Mouse (Mus musculus) left cerebral cortex, adult 9 months (tissue): ENCODE measurements around the gene Clec10a.
A peak's percentile ranks its signal among the peaks of the same experiment; 100 is the strongest.
"Not testable (repeated sequence)": the region's sequence is repeated elsewhere in the genome, so short reads cannot be mapped to it uniquely, and the experiment has no call there.

ENCODE experiments used
- DNase-seq, 2 experiments: peaks; one replicate each; pipeline ENCODE4 v3.0.0; 2022; ENCODE audit warnings: low spot score in 2 of 2

Gene Clec10a

GRCm38 (mm10) chr11:70155897-70156296, at the start of gene Clec10a:
TSS of gene Clec10a (plus strand) at chr11:70156197.
- DNase-seq, result not testable (repeated sequence)

DNA sequence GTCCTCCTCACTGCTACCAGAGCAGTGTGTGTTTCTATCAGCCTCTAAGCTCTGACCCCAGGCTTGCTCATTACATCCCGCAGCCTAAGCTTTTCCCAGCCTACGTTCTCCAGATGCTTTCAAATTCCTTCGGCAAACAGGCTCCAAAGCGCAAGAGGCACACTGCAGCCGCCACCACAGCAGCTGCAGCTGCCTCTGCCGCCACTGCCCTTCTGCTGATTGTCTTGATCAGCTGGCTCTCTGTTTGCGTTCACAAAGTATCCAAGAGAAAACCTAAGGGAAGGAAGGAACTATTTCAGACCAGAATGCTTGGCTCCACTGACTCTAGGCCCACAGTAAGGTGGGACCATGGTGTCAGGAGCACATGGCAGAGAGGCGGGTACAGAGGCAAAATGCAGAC, 48.9 kb upstream of the Clec10a start:
- no peak for DNase-seq

GRCm38 (mm10) chr11:70110146-70110545, 45.9 kb upstream of the Clec10a start:
- DNase-seq, result no peak

DNA sequence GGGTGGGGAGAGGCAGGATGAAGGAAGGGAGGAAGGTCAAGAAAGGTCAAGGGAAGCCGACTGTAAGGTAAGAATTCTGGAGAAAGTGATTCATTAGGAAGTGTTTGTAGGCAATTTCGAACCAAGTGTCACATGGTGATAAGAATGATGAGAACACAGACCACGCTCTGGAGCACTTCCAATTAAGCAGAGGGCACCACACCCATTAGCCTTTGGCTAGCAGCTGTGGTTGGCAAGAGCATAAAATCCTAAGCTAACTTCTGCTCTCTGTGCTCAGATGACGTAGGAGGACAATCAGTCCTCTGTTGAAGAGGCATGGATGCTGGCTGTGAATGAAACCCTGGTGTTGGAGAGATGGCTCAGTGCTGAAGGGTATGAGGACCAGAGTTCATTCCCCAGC, 41.4 kb upstream of the Clec10a start:
- no peak for DNase-seq

DNA sequence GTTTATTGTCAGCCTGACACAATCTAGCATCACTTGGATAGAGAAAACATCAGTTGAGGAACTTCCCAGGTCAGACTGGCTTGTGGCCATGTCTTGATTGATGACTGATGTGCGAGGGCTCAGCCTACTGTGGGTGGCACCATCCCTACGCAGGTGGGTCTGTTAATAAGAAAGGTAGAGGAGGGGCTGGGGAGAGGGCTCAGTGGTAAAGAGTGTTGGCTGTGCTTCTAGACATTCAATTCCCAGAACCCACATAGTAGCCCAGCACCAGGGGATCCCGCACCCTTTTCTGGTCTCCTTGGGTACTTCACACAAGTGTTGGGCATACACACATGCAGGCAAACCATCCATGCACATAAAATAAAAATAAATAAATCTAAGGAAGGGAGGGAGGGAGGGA, 40.1 kb upstream of the Clec10a start:
- no peak for DNase-seq

DNA sequence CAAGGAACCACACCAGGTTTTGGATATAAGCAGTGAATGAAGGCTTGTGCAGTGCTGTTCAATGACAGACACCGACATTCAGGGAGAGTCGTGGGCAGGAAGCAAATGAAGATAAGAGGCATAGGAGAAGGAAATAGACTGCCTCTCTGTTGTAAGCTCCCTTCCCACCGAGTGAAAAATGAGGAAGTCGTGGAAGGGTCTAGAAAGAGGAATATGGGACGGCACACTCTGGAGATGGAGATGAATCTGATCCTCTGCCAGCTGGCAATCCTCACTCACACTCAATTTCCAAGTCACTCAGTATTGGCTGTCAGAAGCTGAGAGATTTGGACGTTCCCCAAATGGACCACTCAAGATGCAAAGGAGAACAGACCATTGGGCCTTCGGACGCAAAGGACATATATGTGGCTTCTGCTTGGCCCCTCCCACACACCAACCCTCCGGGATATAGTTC, 26.0 kb upstream of the Clec10a start, which contains the start of gene Mgl2:
Gene Mgl2, plus strand, starts transcription at position 404 of the 454 bp plus-strand sequence.
- DNase-seq, result no peak

DNA sequence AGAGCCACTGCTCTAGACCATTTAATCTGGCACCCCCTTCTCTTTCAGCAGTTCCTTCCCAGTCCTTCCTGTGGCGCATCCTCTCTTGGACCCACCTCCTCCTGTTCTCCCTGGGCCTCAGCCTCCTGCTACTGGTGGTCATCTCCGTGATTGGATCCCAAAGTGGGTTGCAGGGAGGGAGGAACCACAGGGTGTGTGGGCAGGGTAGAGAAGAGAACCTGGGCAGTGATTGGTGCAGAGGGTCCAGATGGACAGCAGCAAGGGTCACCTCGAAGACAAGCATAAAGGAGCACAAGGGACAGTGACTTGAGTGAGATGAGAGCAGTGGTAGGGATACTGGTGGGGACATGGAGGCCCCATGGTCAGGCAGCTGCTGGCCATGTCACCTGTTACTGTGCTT, 21.0 kb upstream of the Clec10a start:
- not testable (repeated sequence) for DNase-seq

- DNase-seq, result not testable (repeated sequence)
Observed at GRCm38 (mm10) chr11:70135925-70136324, 20.1 kb upstream of the Clec10a start.

- DNase-seq, result no peak
Observed at GRCm38 (mm10) chr11:70139171-70139570, 16.8 kb upstream of the Clec10a start.

- DNase-seq, result no peak
Observed at GRCm38 (mm10) chr11:70151072-70151471, 4.9 kb upstream of the Clec10a start.

DNA sequence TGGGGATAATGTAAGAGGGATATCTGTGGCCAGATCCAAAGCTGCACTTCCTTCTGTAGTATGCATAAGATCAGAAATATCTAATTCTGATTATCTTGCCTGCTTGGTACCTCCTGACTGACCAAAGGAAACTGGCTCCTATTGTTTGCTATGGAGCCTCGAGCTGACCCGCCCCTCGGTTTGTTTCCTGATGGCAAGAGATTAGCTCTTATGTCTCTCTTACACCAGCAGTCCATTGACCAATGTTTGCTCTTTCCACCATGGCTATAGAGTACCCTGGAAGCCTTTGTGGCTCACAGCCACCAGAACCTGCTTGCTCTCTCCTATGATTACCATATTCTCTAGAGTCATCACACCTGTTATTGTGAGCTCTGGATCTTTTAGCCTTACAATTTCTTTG, 6.3 kb downstream of the Clec10a start:
- DNase-seq, result no peak

DNA sequence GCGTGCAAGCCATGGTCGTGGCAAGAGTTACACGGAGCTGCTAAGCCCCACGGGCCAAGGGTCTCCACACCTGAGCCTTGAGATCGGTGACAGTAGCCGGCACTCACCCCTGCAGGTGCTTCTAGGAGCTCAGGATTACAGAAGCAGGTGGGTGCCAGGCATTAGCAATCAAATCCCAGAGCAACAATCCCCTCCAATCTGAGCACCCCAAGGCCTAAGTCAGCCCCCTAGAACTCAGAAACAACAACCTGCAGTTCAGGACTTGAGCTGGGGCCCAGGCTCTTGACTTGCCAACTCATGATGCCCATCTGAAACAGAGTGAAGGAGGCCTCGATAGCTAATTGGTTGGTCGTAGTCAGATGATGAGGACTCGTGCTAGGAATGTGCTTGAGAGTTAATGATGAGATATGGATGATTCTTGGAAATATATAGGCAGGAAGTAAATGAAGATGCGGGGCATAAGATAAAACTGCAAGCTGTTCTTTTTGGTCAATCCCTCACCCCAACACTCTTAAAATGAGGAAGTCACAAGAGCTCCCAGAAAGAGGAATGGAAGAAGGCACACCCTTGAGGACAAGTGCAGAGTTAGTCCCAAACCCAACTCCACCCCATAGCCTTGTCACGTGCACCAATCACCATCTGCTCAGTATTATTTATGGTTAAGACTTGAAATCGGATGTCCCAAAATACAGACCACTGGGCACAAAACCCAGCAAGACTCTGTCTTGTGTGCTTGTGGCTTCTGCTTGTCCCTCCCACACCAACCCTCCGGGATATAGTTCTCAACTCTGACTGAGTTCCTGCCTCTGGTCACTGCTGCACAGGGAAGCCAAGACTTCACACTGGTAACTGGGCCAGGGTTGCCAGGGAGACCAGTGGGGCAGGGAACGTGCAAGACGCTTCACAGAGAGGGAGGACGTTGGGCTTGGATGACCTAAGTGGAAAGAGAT, 10.2 kb downstream of the Clec10a start:
- DNase-seq, result no peak

- no peak for DNase-seq
Observed at GRCm38 (mm10) chr11:70168136-70168535, 12.1 kb downstream of the Clec10a start.

DNA sequence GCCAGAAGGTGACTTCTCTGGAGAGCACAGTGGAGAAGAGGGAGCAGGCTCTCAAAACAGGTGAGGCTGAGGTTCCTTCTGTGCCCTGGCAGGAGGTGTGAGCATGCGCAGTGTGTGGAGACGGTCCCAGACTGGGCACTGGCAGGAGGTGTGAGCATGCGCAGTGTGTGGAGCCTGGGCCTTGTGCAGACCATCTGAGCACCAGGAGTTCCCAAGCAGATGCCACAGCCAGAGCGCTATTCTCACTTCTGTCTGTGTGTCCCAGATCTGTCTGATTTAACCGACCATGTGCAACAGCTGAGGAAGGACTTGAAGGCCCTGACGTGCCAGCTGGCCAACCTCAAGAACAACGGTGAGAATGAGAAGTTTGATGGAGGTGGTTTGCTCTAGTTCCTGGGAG, 13.5 kb downstream of the Clec10a start:
- not testable (repeated sequence) for DNase-seq

- no peak for DNase-seq
Observed at GRCm38 (mm10) chr11:70170291-70170690, 14.3 kb downstream of the Clec10a start.

DNA sequence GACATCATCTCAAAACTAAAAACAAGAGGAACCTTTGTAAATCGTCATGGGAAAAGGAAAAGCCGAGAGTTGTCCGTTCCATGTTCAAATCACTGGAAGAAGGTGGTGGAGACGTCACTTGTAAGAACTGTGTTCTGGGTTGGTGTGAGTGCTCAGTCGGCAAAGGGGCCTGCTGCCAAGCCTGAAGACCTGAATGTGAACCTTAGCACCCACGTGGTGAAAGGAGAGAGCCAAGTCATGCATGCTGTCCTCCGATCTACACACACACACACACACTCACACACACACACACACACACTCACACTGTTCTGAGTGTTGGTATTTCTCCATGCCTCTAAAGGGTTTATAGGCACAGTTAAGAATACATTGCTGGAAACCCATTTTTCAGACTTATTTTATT, 15.2 kb downstream of the Clec10a start:
- no peak for DNase-seq

DNA sequence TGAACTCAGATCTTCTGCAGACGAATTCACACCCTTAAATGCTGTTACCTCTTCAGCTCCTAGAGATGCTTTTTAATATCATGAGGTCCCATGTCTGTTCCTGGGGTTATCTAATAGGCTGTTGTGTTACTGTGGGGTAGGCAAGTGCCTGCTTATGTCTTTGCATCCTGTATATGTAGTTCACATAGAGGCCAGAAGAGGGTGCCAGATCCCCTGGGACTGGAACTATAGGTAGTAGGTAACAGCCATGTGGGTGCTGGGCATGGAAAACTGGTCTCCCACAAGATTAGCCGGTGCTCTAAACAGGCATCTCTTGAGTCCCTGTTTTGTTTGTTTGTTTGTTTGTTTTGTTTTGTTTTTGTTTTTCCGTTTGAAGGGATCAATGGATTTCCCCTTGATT, 15.8 kb downstream of the Clec10a start:
- peak in 1 of 2 experiments; percentile 9 for DNase-seq

DNA sequence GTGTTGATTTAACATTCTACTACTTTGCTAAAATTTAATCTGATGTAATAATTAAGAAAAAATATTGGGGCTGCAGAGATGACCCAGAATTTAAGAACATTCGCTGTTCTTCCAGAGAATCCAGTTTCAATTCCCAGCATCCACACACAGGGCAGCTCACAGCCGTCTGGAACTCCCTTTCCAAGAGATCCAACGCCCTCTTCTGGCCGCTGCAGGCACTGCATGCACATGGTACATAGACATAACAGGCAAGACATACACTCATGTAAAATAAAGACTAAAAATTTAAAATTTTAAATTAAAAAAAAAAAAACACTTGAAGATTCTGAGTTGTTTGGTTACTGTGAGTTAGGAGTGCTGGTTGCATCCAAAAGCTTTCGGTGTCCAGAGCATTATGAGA, 16.3 kb downstream of the Clec10a start:
- DNase-seq, result no peak

DNA sequence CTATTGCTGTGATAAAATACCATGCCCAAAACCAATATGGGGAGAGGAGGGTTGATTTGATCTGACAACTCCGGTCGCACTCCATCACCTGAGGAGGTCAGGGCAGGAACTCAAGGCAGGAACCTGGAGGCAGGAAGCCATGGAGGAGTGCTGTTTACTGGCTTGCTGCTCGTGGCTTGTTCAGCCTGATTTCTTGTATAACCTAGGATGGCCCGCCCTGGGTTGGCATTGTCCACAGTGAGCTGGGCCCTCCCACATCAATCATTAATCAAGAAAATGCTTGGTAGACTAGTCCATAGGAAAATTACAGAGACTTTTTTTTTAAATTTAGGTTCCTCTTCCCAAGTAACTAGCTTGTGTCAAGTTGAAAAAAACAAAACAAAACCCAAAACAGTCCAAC, 18.5 kb downstream of the Clec10a start:
- no peak for DNase-seq

DNA sequence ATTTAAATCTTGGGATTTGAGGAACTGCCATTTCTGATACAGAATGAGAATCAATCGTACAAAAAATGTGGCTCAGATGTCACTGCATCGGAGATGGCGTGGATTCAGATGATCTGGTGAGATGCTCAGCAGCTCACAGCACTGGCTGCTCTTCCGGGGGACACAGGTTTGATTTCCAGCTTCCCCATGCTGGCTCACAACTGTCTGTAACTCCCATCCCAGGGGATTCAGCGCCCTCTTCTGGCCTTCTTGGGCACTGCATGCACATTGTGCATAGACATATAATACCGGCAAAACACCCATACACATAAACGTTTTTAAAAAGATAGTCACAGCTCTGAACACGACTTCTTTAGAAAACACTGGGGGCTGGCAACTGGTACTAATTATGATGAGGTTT, 21.6 kb downstream of the Clec10a start:
- DNase-seq, result no peak

GRCm38 (mm10) chr11:70178311-70178710, 22.3 kb downstream of the Clec10a start:
- DNase-seq, result no peak

DNA sequence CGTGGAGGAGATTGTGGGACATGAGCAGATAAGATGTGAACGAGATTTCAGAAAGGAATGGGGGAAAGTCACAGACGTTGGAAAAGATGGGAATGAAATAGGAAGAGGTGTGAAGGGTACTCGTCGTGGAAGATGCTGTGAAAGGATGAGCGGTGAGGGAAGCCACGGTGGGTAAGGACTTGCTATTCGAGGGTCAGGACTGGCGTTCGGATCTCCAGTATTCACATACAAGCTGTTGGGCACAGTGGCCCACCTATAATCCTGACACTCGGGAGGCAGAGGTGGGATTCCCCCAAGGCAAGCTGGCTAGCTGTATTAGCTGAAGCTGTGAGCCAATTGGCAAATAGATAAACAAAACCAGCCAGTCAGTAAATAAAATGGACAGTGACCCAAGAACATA, 22.8 kb downstream of the Clec10a start:
- DNase-seq, result no peak

GRCm38 (mm10) chr11:70179401-70179800, 23.4 kb downstream of the Clec10a start:
- peak in 1 of 2 experiments; percentile 28 for DNase-seq
